Mouse (Mus musculus): Measurements from ENCODE around the gene Cul7. TPM values are rescaled to one million over a fixed set of nuclear protein-coding genes. Genes with fewer than 3 reads are reported as not detected.
A peak's percentile ranks its signal among the peaks of the same experiment; 100 is the strongest.

The Cul7 gene
- polyA plus RNA-seq, 1 experiment from 2014 or later: 49.5 TPM

DNA sequence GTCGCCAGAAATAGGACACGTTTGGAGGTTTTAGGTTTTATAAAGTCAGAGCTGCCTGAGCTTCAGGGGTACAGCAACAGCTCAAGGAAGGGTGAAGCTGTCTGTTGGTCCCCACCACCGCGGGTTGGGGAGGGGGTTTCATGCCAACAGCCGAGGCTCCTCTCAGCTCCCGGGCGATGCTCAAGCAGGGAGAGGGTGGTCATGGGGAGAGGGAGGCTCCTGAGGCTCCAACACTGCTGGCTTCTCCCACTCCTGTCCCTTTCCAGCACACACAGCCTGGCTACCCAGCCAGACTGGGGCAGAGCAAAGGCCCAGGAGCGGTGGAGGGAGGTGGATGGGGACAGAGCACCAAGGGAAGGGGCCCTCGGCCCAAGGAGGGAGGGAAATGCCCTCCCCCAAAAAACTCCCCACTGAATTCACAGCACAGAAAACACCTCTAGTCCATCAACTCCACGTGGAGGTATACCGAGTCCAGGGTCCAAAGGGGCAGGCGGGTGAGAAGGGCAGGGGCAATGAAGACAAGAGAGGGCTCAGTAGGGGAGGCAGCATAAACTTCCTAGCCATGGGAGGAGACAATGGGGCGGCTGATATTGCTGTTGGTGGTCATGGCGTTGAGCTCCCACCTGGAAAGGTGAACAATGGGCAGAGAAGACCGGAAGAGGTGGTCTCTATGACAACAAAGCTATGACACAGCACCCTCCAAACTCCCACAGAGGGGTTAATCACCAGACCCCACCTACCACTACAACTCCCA is 24.6 kb downstream of the Cul7 start:
- H3K9ac ChIP-seq: peak overlapping the region; percentile 75
- H3K36me3 ChIP-seq: peaks cover 45% of the 10 kb centered on the region
- WGBS: 24% methylated on average over 15 of the region's 15 CpGs
- ATAC-seq (ENCODE audit: borderline replicate concordance, extremely low read depth, low FRiP score, low TSS enrichment): peak; percentile 15; the same call in 1 of the 2 replicates
- peak overlapping the region; percentile 76 for H3K4me3 ChIP-seq
- no peaks in the 10 kb centered on the region for H3K9me3 ChIP-seq
- H3K4me2 ChIP-seq: peak overlapping the region; percentile 76
- H3K4me1 ChIP-seq: peaks cover 39% of the 10 kb centered on the region
- no peaks in the 10 kb centered on the region for H3K27me3 ChIP-seq
- peak overlapping the region; percentile 79 for H3K27ac ChIP-seq

- ATAC-seq (ENCODE audit: borderline replicate concordance, extremely low read depth, low FRiP score, low TSS enrichment): no peak
- peak within 1 kb of the TSS; percentile 88 for H3K27ac ChIP-seq
- H3K9ac ChIP-seq: peak within 1 kb of the TSS; percentile 60
- 81% methylated on average over 8 of the region's 9 CpGs for WGBS
- no peaks in the 10 kb centered on the region for H3K9me3 ChIP-seq
- no peaks in the 10 kb centered on the region for H3K27me3 ChIP-seq
- peak within 1 kb of the TSS; percentile 60 for H3K4me3 ChIP-seq
- H3K4me2 ChIP-seq: peak within 1 kb of the TSS; percentile 81
- peaks cover 40% of the 10 kb centered on the region for H3K4me1 ChIP-seq
- H3K36me3 ChIP-seq: peaks cover 40% of the 10 kb centered on the region
These were observed 28.3 kb downstream of the Cul7 start, which contains the start of gene Mea1 for GRCm38 (mm10) chr17:46678416-46678815. Gene Mea1 (plus strand): TSS chr17:46678793.

- Histone ChIP-seq H3K9ac (peak overlapping the region; percentile 60), H3K27ac (peak overlapping the region; percentile 88), H3K4me2 (peak overlapping the region; percentile 81), H3K36me3 (peaks cover 45% of the 10 kb centered on the region), H3K4me3 (peak overlapping the region; percentile 60), H3K4me1 (peaks cover 37% of the 10 kb centered on the region), H3K9me3 (no peaks in the 10 kb centered on the region), H3K27me3 (no peaks in the 10 kb centered on the region)
- WGBS: 33% methylated on average over 9 of the region's 9 CpGs
- ATAC-seq (ENCODE audit: borderline replicate concordance, extremely low read depth, low FRiP score, low TSS enrichment): no peak
These were observed 28.8 kb downstream of the Cul7 start for GRCm38 (mm10) chr17:46678911-46679310.

GRCm38 (mm10) chr17:46679843-46680759 is 30.0 kb downstream of the Cul7 start:
- ATAC-seq (ENCODE audit: borderline replicate concordance, extremely low read depth, low FRiP score, low TSS enrichment): peak; percentile 1
- peak overlapping the region; percentile 60 for H3K9ac ChIP-seq
- no peaks in the 10 kb centered on the region for H3K9me3 ChIP-seq
- under 1% methylated on average over 34 of the region's 34 CpGs for WGBS
- peak overlapping the region; percentile 88 for H3K27ac ChIP-seq
- peak overlapping the region; percentile 81 for H3K4me2 ChIP-seq
- peak overlapping the region; percentile 60 for H3K4me3 ChIP-seq
- H3K36me3 ChIP-seq: peaks cover 54% of the 10 kb centered on the region
- peaks cover 29% of the 10 kb centered on the region for H3K4me1 ChIP-seq
- H3K27me3 ChIP-seq: no peaks in the 10 kb centered on the region

GRCm38 (mm10) chr17:46680760-46681373 is 30.7 kb downstream of the Cul7 start, which contains the start of gene Klhdc3:
Gene Klhdc3 (minus strand): TSS chr17:46680914.
- Histone ChIP-seq H3K4me2 (peak within 1 kb of the TSS; percentile 81), H3K27ac (peak within 1 kb of the TSS; percentile 88), H3K4me1 (peaks cover 26% of the 10 kb centered on the region), H3K9me3 (no peaks in the 10 kb centered on the region), H3K36me3 (peaks cover 54% of the 10 kb centered on the region), H3K27me3 (no peaks in the 10 kb centered on the region), H3K9ac (peak within 1 kb of the TSS; percentile 60), H3K4me3 (peak within 1 kb of the TSS; percentile 60)
- ATAC-seq (ENCODE audit: borderline replicate concordance, extremely low read depth, low FRiP score, low TSS enrichment): peak; percentile 98
- under 1% methylated on average over 49 of the region's 49 CpGs for WGBS

- Histone ChIP-seq H3K27ac (peak overlapping the region; percentile 49), H3K9ac (peak overlapping the region; percentile 59), H3K4me1 (peaks cover 26% of the 10 kb centered on the region), H3K36me3 (peaks cover 54% of the 10 kb centered on the region), H3K4me3 (peak overlapping the region; percentile 60), H3K9me3 (no peaks in the 10 kb centered on the region), H3K4me2 (peak overlapping the region; percentile 80), H3K27me3 (no peaks in the 10 kb centered on the region)
- no peak for ATAC-seq (ENCODE audit: borderline replicate concordance, extremely low read depth, low FRiP score, low TSS enrichment)
- WGBS: 23% methylated on average over 12 of the region's 12 CpGs
These were observed 31.5 kb downstream of the Cul7 start for GRCm38 (mm10) chr17:46681466-46682118.

GRCm38 (mm10) chr17:46682654-46683389 is 32.7 kb downstream of the Cul7 start:
- Histone ChIP-seq H3K4me3 (no peak overlapping the region), H3K4me1 (peaks cover 26% of the 10 kb centered on the region), H3K9ac (no peak overlapping the region), H3K27me3 (no peaks in the 10 kb centered on the region), H3K4me2 (no peak overlapping the region), H3K36me3 (peaks cover 55% of the 10 kb centered on the region), H3K27ac (no peak overlapping the region), H3K9me3 (no peaks in the 10 kb centered on the region)
- 85% methylated on average over 16 of the region's 16 CpGs for whole genome bisulfite sequencing
- no peak for ATAC-seq (ENCODE audit: borderline replicate concordance, extremely low read depth, low FRiP score, low TSS enrichment)

GRCm38 (mm10) chr17:46685913-46686312 is 35.8 kb downstream of the Cul7 start:
- no peak for ATAC-seq (ENCODE audit: borderline replicate concordance, extremely low read depth, low FRiP score, low TSS enrichment)
- H3K4me1 ChIP-seq: peaks cover 7% of the 10 kb centered on the region
- H3K9ac ChIP-seq: no peak overlapping the region
- H3K9me3 ChIP-seq: no peaks in the 10 kb centered on the region
- H3K27ac ChIP-seq: no peak overlapping the region
- WGBS: 87% methylated on average over 6 of the region's 6 CpGs
- no peak overlapping the region for H3K4me3 ChIP-seq
- peaks cover 53% of the 10 kb centered on the region for H3K36me3 ChIP-seq
- H3K4me2 ChIP-seq: no peak overlapping the region
- H3K27me3 ChIP-seq: no peaks in the 10 kb centered on the region

DNA sequence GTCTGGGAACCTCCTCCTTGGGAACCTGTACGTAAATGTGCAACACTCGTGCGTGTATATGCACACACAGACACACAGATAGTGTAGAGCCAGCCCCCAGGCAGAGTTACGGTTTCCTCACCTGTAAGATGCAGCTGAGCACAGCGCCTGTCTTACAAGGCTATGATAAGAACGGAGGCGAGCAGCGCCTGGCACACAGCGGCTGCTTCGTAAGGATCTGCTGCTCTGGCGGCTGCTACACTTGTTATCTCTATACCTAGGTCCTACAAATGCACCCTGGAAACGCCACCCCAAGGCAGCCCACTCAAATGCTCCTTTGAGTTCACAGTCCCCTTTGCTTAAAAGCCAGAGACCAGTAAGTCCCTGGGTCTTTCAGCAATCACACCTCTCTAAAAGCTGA is 40.5 kb downstream of the Cul7 start:
- Histone ChIP-seq H3K9me3 (no peaks in the 10 kb centered on the region), H3K4me3 (no peak overlapping the region), H3K9ac (no peak overlapping the region), H3K27ac (no peak overlapping the region), H3K27me3 (no peaks in the 10 kb centered on the region), H3K36me3 (peaks cover 31% of the 10 kb centered on the region), H3K4me2 (no peak overlapping the region), H3K4me1 (no peaks in the 10 kb centered on the region)
- WGBS: 85% methylated on average over 12 of the region's 12 CpGs
- no peak for ATAC-seq (ENCODE audit: borderline replicate concordance, extremely low read depth, low FRiP score, low TSS enrichment)

DNA sequence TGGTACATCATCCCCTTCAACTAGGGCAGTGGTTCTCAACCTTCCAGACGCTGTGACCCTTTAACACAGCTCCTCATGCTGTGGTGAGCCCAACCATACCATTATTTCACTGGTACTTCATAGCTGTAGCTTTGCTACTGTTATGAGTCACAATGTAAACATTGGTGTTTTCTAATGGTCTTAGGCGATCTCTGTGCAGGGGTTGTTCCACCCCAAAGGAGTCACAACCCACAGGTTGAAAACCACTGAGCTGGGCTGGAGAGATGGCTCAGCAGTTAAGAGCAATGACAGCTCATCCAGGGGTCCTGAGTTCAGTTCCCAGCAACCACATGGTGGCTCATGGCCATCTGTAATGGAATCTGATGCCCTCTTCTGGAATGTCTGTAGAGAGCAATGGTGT is 41.3 kb downstream of the Cul7 start:
- Histone ChIP-seq H3K36me3 (peaks cover 29% of the 10 kb centered on the region), H3K4me3 (no peak overlapping the region), H3K9me3 (no peaks in the 10 kb centered on the region), H3K27me3 (no peaks in the 10 kb centered on the region), H3K9ac (no peak overlapping the region), H3K4me1 (no peaks in the 10 kb centered on the region), H3K4me2 (no peak overlapping the region), H3K27ac (no peak overlapping the region)
- WGBS: 72% methylated on average over 2 of the region's 2 CpGs
- no peak for ATAC-seq (ENCODE audit: borderline replicate concordance, extremely low read depth, low FRiP score, low TSS enrichment)

Data from lung, embryonic 15.5 days (tissue).